Mouse (Mus musculus) C2C12 (cell line): ENCODE results near the gene Dync1li2.

ENCODE experiments used
- CTCF ChIP-seq: IDR thresholded peaks from one replicate; pipeline ENCODE4 v1.5.1; 2011; ENCODE audit not compliant: control insufficient read depth, insufficient read depth, insufficient read length
- FOSL1 ChIP-seq: IDR thresholded peaks from one replicate; pipeline ENCODE4 v1.8.0; 2011; ENCODE audit warnings: mild to moderate bottlenecking, low read length; ENCODE audit not compliant: poor library complexity, insufficient read depth, severe bottlenecking

DNA sequence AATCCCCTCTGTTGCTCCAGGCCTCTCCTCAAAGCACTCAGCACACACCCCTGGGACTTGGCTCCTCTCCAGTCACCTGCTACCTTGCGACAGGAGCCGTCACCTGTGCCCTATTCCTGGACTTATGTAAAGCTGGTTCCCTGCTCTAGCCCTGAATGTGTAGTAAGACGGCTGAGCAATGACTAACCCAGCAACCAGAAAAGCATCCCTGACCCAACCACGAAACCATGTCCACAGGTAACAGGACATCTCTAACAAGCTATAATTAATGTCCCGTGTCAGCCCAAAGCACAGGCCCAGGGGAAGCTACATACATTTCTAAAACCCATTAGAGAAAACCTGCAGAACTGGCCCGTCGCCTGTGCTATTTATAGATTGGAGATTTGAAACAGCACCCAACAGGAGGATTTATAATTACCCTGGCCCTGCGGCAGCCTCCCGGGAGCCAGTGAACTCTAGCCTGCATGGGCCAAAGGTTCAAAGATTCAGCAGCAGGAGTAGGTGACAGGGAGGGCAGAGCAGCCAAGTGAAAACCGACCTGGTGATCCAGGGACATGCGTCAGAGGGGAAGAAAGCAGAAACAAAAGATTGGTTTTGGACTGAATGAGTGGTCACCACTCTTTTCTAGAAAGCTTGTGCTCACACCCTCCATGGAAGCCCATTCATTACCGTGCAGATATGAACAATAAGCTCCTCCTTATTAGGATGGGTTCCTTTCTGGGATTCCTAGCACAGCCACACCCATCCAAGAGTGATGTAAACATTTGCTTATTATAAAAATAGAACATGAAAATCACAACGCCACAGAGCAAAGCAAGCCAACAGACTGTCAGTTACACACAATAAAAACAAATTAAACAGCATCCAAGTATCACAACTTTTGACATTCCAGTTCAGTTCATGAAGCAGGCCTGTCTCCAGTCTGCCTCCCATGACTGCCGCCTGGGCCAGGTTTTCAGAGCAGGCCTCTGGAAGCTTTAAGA is 67.7 kb downstream of the Dync1li2 start:
- TF ChIP-seq FOSL1 (no peak), CTCF (no peak)
